Mouse (Mus musculus): Measurements from ENCODE around the gene Crcp. TPM values are rescaled to one million over a fixed set of nuclear protein-coding genes. Genes with fewer than 3 reads are reported as not detected.
"Not testable (repeated sequence)": the region's sequence is repeated elsewhere in the genome, so short reads cannot be mapped to it uniquely, and the experiment has no call there.

The Crcp gene
- polyA plus RNA-seq, 1 experiment from 2014 or later: 24.9 TPM

DNA sequence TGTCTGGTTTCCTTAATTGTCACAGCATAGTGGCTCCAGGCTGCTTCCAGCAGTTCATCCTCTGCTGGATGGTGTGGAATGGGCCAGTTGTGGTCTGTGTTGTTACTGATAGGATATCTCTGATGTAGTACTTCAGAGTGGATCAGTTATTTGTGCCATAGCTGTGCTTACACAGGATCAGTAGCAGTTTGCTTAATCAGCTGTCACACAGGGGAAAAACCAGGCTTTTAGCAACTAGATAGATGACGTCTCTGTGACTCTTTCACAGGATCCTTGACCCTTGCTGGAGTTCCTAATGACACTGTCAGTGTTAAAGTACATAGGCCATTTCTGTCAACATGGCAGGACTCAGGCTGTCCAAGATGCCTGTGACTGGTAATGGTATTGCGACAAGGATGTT is 4.8 kb downstream of the Crcp start:
- Histone ChIP-seq H3K27me3 (replicated peaks; ENCODE audit: control insufficient read depth, insufficient read depth, low read length) (no peaks in the 10 kb centered on the region), H3K36me3 (ENCODE audit: control insufficient read depth, insufficient read depth, low read length) (peaks cover 23% of the 10 kb centered on the region), H3K27ac (replicated peaks; ENCODE audit: low read depth, low read length) (no peak overlapping the region), H3K4me1 (ENCODE audit: control insufficient read depth, insufficient read depth, low read length) (no peaks in the 10 kb centered on the region), H3K9me3 (ENCODE audit: control insufficient read depth, low read length) (no peaks in the 10 kb centered on the region), H3K4me2 (ENCODE audit: low read depth, low read length) (no peak overlapping the region), H3K4me3 (ENCODE audit: low read depth, low read length) (no peak overlapping the region), H3K9ac (ENCODE audit: low read depth, low read length) (no peak overlapping the region)
- DNase-seq (ENCODE audit: low spot score) (no peak), ATAC-seq (ENCODE audit: low read depth) (no peak)
- WGBS: 83% methylated on average over 2 of the region's 2 CpGs

DNA sequence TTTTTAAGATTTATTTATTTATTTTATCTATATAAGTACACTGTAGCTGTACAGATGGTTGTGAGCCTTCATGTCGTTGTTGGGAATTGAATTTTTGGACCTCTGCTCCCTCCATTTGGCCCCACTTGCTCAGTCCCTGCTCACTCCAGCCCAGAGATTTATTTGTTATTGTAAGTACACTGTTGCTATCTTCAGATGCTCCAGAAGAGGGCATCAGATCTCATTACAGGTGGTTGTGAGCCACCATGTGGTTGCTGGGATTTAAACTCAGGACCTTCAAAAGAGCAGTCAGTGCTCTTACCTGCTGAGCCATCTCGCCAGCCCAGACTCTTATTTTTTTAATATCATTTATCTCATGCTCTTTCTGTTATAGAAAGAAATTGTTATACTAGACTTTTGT is 7.2 kb downstream of the Crcp start:
- not testable (repeated sequence) for H3K4me2 ChIP-seq (ENCODE audit: low read depth, low read length); H3K9me3 ChIP-seq (ENCODE audit: control insufficient read depth, low read length); ATAC-seq (ENCODE audit: low read depth); H3K27me3 ChIP-seq (replicated peaks; ENCODE audit: control insufficient read depth, insufficient read depth, low read length); H3K4me1 ChIP-seq (ENCODE audit: control insufficient read depth, insufficient read depth, low read length); H3K9ac ChIP-seq (ENCODE audit: low read depth, low read length); DNase-seq (ENCODE audit: low spot score); H3K27ac ChIP-seq (replicated peaks; ENCODE audit: low read depth, low read length); H3K4me3 ChIP-seq (ENCODE audit: low read depth, low read length)
- H3K36me3 ChIP-seq (ENCODE audit: control insufficient read depth, insufficient read depth, low read length): peaks cover 38% of the 10 kb centered on the region
- 69% methylated on average over 2 of the region's 2 CpGs for WGBS

DNA sequence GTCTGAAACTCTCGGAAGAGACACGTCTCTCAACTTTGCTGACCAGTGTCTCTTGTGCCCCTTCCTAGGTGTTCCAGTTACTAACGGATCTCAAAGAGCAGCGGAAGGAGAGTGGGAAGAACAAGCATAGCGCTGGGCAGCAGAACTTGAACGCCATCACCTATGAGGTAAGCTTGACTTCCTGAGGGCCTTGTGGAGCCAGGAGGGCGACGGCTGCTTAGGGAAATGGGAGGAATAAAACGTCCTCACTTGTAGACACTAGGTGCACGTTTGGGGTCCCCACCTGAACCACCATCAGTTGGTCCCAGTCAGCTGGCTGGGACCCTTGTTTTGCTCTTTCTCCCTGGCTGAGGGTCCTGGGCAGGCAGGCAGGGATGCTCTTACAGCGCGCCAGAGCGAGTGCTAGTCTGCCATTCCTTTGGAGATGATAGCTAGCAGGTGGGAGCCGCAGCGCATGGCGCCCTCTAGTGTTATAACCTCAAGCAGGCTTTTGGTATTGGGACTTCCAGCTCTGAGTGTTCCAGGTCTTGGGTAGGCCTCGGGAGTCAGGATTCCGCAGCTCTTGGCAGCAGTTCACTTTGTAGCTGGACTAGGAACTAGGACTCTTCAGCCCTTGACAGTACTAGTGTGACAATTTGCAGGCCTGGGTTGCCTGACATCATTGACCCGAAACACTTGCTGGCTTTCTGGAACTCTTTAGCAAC is 8.8 kb downstream of the Crcp start:
- no peak overlapping the region for H3K27ac ChIP-seq (replicated peaks; ENCODE audit: low read depth, low read length)
- no peaks in the 10 kb centered on the region for H3K4me1 ChIP-seq (ENCODE audit: control insufficient read depth, insufficient read depth, low read length)
- H3K27me3 ChIP-seq (replicated peaks; ENCODE audit: control insufficient read depth, insufficient read depth, low read length): no peaks in the 10 kb centered on the region
- peaks cover 54% of the 10 kb centered on the region for H3K36me3 ChIP-seq (ENCODE audit: control insufficient read depth, insufficient read depth, low read length)
- DNase-seq (ENCODE audit: low spot score) (peak; percentile 79), ATAC-seq (ENCODE audit: low read depth) (peak; percentile 62; the same call in 1 of the 2 replicates)
- H3K4me2 ChIP-seq (ENCODE audit: low read depth, low read length): no peak overlapping the region
- H3K9ac ChIP-seq (ENCODE audit: low read depth, low read length): no peak overlapping the region
- no peaks in the 10 kb centered on the region for H3K9me3 ChIP-seq (ENCODE audit: control insufficient read depth, low read length)
- 66% methylated on average over 19 of the region's 19 CpGs for WGBS
- no peak overlapping the region for H3K4me3 ChIP-seq (ENCODE audit: low read depth, low read length)

DNA sequence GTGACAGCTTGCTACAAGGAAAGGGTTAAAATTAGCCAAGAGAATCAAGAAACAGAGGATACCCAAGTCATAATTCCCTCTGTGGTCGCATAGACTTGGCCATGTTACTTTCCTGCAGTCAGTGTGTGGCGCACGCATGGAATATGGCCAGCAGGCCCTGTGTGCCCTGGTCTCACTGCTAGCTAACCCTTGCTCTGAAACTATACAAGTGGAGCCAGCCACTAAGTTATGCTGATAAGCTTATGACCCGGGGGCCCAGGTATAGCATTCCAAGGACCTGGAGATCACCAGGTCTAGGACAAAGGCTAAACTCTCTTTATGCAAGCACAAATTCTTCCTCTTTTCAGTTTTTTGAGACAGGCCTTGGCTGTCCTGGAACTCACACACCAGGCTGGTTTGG is 11.7 kb downstream of the Crcp start:
- 92% methylated on average over 4 of the region's 4 CpGs for WGBS
- no peak overlapping the region for H3K4me2 ChIP-seq (ENCODE audit: low read depth, low read length)
- ATAC-seq (ENCODE audit: low read depth) (no peak), DNase-seq (ENCODE audit: low spot score) (no peak)
- no peaks in the 10 kb centered on the region for H3K9me3 ChIP-seq (ENCODE audit: control insufficient read depth, low read length)
- no peak overlapping the region for H3K9ac ChIP-seq (ENCODE audit: low read depth, low read length)
- H3K4me1 ChIP-seq (ENCODE audit: control insufficient read depth, insufficient read depth, low read length): no peaks in the 10 kb centered on the region
- H3K4me3 ChIP-seq (ENCODE audit: low read depth, low read length): no peak overlapping the region
- no peak overlapping the region for H3K27ac ChIP-seq (replicated peaks; ENCODE audit: low read depth, low read length)
- H3K27me3 ChIP-seq (replicated peaks; ENCODE audit: control insufficient read depth, insufficient read depth, low read length): no peaks in the 10 kb centered on the region
- H3K36me3 ChIP-seq (ENCODE audit: control insufficient read depth, insufficient read depth, low read length): peaks cover 53% of the 10 kb centered on the region

DNA sequence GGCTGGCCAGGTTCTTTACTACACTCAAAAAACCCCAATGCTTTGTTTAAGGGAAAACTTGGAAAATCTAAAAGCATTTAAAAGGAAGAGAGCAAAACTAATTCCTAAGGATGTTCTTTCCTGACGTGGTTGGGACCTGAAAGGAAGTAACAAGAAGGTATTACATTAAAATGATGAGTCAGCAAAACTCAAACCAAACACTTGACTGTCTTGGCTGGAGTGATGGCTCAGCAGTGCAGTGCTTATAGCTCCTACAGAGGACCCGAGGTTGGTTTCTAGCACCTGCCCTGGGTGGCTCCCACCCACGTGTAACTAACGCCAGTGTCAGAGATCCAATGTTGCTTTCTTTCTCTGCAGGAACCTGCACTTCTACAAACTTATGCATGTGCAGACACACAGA is 12.2 kb downstream of the Crcp start:
- no peak overlapping the region for H3K27ac ChIP-seq (replicated peaks; ENCODE audit: low read depth, low read length)

DNA sequence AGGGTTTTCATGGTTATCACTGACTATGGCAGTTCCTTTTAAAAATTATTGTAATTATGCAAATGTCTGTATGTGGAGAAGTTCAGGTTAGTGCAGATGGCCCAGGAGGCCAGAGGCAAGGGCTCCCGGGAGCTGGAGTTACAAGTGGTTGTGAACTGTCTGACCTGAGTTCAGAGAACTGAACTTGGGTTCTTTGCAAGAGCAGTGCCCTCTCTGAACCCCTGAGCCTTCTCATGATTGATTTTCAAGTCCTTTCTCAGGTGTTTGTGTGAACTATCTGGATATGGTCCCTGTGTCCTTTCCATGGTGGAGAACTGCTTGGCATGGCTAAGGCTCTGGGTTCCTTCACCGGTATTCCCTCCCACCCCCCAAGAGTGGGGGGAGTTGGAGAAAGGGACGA is 14.7 kb downstream of the Crcp start:
- H3K4me3 ChIP-seq (ENCODE audit: low read depth, low read length): no peak overlapping the region
- ATAC-seq (ENCODE audit: low read depth): no peak

More for the DNA sequence above, 12.2 kb downstream of the Crcp start:
- Histone ChIP-seq H3K27me3 (replicated peaks; ENCODE audit: control insufficient read depth, insufficient read depth, low read length) (no peaks in the 10 kb centered on the region), H3K4me1 (ENCODE audit: control insufficient read depth, insufficient read depth, low read length) (no peaks in the 10 kb centered on the region), H3K4me3 (ENCODE audit: low read depth, low read length) (no peak overlapping the region), H3K9ac (ENCODE audit: low read depth, low read length) (no peak overlapping the region), H3K9me3 (ENCODE audit: control insufficient read depth, low read length) (no peaks in the 10 kb centered on the region), H3K36me3 (ENCODE audit: control insufficient read depth, insufficient read depth, low read length) (peaks cover 51% of the 10 kb centered on the region), H3K4me2 (ENCODE audit: low read depth, low read length) (no peak overlapping the region)
- ATAC-seq (ENCODE audit: low read depth) (no peak), DNase-seq (ENCODE audit: low spot score) (no peak)
- 84% methylated on average over 4 of the region's 4 CpGs for WGBS

DNA sequence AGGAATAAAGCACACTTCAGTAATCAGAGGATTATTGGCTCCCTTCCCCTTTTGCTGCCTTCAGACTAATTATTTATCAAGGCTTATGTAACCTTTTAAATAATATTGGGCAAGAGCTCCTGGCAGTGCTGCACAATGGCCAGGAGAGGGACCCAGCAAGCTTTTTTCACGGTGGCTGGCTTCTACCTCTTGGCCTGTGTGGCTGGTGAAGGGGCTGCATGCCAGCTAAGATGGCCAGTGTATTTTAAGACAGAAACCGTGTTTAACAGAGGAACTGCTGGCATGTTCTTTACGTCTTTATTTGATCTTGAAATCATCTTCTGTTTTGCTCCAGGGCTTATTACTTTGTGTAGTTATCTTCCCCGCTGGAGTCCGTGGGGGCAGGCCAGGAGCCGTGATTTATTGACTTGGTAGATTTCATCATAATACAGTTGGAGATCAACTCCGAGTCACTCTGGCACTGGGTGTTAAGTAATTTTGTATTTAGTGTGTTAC is 15.2 kb downstream of the Crcp start:
- no peak overlapping the region for H3K4me3 ChIP-seq (ENCODE audit: low read depth, low read length)
- H3K27me3 ChIP-seq (replicated peaks; ENCODE audit: control insufficient read depth, insufficient read depth, low read length): no peaks in the 10 kb centered on the region
- ATAC-seq (ENCODE audit: low read depth) (no peak), DNase-seq (ENCODE audit: low spot score) (peak; percentile 43)
- no peak overlapping the region for H3K27ac ChIP-seq (replicated peaks; ENCODE audit: low read depth, low read length)
- no peaks in the 10 kb centered on the region for H3K9me3 ChIP-seq (ENCODE audit: control insufficient read depth, low read length)
- peaks cover 60% of the 10 kb centered on the region for H3K36me3 ChIP-seq (ENCODE audit: control insufficient read depth, insufficient read depth, low read length)
- H3K9ac ChIP-seq (ENCODE audit: low read depth, low read length): no peak overlapping the region
- no peaks in the 10 kb centered on the region for H3K4me1 ChIP-seq (ENCODE audit: control insufficient read depth, insufficient read depth, low read length)
- 79% methylated on average over 7 of the region's 7 CpGs for WGBS
- H3K4me2 ChIP-seq (ENCODE audit: low read depth, low read length): no peak overlapping the region

More for the DNA sequence above, 14.7 kb downstream of the Crcp start:
- 81% methylated on average over 3 of the region's 3 CpGs for WGBS
- DNase-seq (ENCODE audit: low spot score): no peak
- Histone ChIP-seq H3K27ac (replicated peaks; ENCODE audit: low read depth, low read length) (no peak overlapping the region), H3K9ac (ENCODE audit: low read depth, low read length) (no peak overlapping the region), H3K36me3 (ENCODE audit: control insufficient read depth, insufficient read depth, low read length) (peaks cover 56% of the 10 kb centered on the region), H3K27me3 (replicated peaks; ENCODE audit: control insufficient read depth, insufficient read depth, low read length) (no peaks in the 10 kb centered on the region), H3K9me3 (ENCODE audit: control insufficient read depth, low read length) (no peaks in the 10 kb centered on the region), H3K4me1 (ENCODE audit: control insufficient read depth, insufficient read depth, low read length) (no peaks in the 10 kb centered on the region), H3K4me2 (ENCODE audit: low read depth, low read length) (no peak overlapping the region)

DNA sequence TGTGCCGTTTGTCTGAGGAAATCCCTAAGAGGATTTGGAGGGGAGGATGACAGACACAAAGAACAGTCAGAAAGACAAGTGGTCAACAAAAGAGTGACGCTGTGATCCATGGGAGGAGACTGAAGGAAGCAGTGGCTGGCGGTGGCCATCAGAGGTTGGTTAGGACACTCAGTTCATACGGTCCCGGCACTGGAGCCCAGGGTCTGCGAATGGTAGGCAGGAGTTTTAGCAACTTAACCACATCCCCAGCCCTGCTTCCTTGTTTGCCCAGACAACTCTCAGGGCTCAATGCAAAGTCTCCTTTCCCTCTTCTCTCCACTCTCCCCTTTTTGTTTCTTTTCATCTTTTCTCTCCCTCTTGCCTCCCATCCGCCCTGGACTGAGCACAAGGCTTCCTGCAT is 17.0 kb downstream of the Crcp start:
- Histone ChIP-seq H3K4me1 (ENCODE audit: control insufficient read depth, insufficient read depth, low read length) (no peaks in the 10 kb centered on the region), H3K9ac (ENCODE audit: low read depth, low read length) (no peak overlapping the region), H3K36me3 (ENCODE audit: control insufficient read depth, insufficient read depth, low read length) (peaks cover 54% of the 10 kb centered on the region), H3K9me3 (ENCODE audit: control insufficient read depth, low read length) (no peaks in the 10 kb centered on the region), H3K27ac (replicated peaks; ENCODE audit: low read depth, low read length) (no peak overlapping the region), H3K27me3 (replicated peaks; ENCODE audit: control insufficient read depth, insufficient read depth, low read length) (no peaks in the 10 kb centered on the region), H3K4me2 (ENCODE audit: low read depth, low read length) (no peak overlapping the region), H3K4me3 (ENCODE audit: low read depth, low read length) (no peak overlapping the region)
- ATAC-seq (ENCODE audit: low read depth) (no peak; the same call in 1 of the 2 replicates), DNase-seq (ENCODE audit: low spot score) (no peak)
- 84% methylated on average over 7 of the region's 7 CpGs for WGBS

DNA sequence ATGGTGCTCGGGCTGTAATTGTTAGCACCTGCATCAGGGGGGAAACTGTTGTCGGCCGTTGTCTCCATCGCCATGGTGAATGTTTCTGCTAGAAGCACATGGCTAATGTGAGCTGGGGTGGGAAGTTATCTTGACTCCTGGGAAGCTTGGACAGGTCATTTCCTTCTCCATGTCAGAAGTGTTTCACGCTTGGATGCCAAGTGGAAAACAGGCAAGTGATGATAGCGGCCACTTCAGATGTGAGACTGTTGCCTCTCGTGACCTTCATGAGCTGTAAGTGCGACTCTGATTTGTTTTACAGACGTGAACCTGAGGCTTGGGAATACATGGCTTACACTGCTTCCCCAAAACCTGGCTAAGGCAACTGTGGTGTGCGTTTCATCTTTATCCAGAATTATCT is 17.5 kb downstream of the Crcp start:
- H3K4me3 ChIP-seq (ENCODE audit: low read depth, low read length): no peak overlapping the region
- ATAC-seq (ENCODE audit: low read depth) (peak; percentile 27; the same call in 1 of the 2 replicates), DNase-seq (ENCODE audit: low spot score) (no peak)
- no peak overlapping the region for H3K9ac ChIP-seq (ENCODE audit: low read depth, low read length)
- no peak overlapping the region for H3K27ac ChIP-seq (replicated peaks; ENCODE audit: low read depth, low read length)
- no peaks in the 10 kb centered on the region for H3K9me3 ChIP-seq (ENCODE audit: control insufficient read depth, low read length)
- no peak overlapping the region for H3K4me2 ChIP-seq (ENCODE audit: low read depth, low read length)
- no peaks in the 10 kb centered on the region for H3K4me1 ChIP-seq (ENCODE audit: control insufficient read depth, insufficient read depth, low read length)
- 73% methylated on average over 10 of the region's 10 CpGs for WGBS
- peaks cover 54% of the 10 kb centered on the region for H3K36me3 ChIP-seq (ENCODE audit: control insufficient read depth, insufficient read depth, low read length)
- no peaks in the 10 kb centered on the region for H3K27me3 ChIP-seq (replicated peaks; ENCODE audit: control insufficient read depth, insufficient read depth, low read length)

Data from embryonic facial prominence, embryonic 14.5 days (tissue).